Mouse (Mus musculus) heart, embryonic 15.5 days (tissue): ENCODE measurements around the gene Gucy2d. TPM values are rescaled to one million over a fixed set of nuclear protein-coding genes. Genes with fewer than 3 reads are reported as not detected.
A peak's percentile ranks its signal among the peaks of the same experiment; 100 is the strongest.

Experiments
- ATAC-seq: fragments of 200-750 bp; cut with Nextera tagmentation; replicated peaks from 2 replicates; pipeline ENCODE4 v1.8.0; 2017; ENCODE audit warnings: low read depth, moderate TSS enrichment; ENCODE audit not compliant: insufficient number of reproducible peaks, insufficient read depth, low FRiP score
- H3K27ac ChIP-seq: fragments of 300-500 bp; sonication (generic); 2 replicates; pipeline ENCODE4 v1.5.1; 2015; ENCODE audit warnings: mild to moderate bottlenecking, inconsistent platforms
- H3K27me3 ChIP-seq: fragments of 300-500 bp; sonication (generic); 2 replicates; pipeline ENCODE4 v1.6.1; 2015; ENCODE audit warnings: inconsistent platforms
- H3K36me3 ChIP-seq: fragments of 300-500 bp; sonication (generic); 2 replicates; pipeline ENCODE4 v1.6.1; 2015; ENCODE audit warnings: mild to moderate bottlenecking, inconsistent platforms
- H3K4me1 ChIP-seq: fragments of 300-500 bp; sonication (generic); replicated peaks from 2 replicates; pipeline ENCODE4 v1.6.1; 2015; ENCODE audit warnings: inconsistent platforms
- H3K4me2 ChIP-seq: fragments of 300-500 bp; sonication (generic); 2 replicates; pipeline ENCODE4 v1.6.1; 2015; ENCODE audit warnings: inconsistent platforms, mild to moderate bottlenecking, moderate library complexity
- H3K4me3 ChIP-seq: fragments of 300-500 bp; sonication (generic); 2 replicates; pipeline ENCODE4 v1.5.1; 2015; ENCODE audit warnings: mild to moderate bottlenecking, inconsistent platforms
- H3K9ac ChIP-seq: fragments of 300-500 bp; sonication (generic); 2 replicates; pipeline ENCODE4 v1.6.1; 2015; ENCODE audit warnings: mild to moderate bottlenecking, inconsistent platforms
- H3K9me3 ChIP-seq: fragments of 300-500 bp; sonication (generic); replicated peaks from 2 replicates; pipeline ENCODE4 v1.6.1; 2016; ENCODE audit warnings: inconsistent platforms
- WGBS: fragments of 180-500 bp; shearing (Covaris S2); methylation state at CpG from one replicate; pipeline ENCODE4 v1.1.7; 2015; ENCODE audit warnings: mixed read lengths; 5-methylcytosine and 5-hydroxymethylcytosine counted together
- polyA plus RNA-seq: library from polyadenylated mRNA; unstranded; fragments of >200 nt; fragmentation: Nextera tagmentation; extraction: Ambion mirVana; gene quantifications from 2 replicates; pipeline ENCODE4 v1.2.1, GENCODE M21; 2015

Gucy2d gene
- polyA plus RNA-seq, 1 experiment from 2014 or later: not detected

- 56% methylated on average over 11 of the region's 11 CpGs for WGBS
- H3K4me2 ChIP-seq: no peak overlapping the region
Observed at GRCm38 (mm10) chr7:98447585-98448308, 7.5 kb downstream of the Gucy2d start.

GRCm38 (mm10) chr7:98448309-98448630 is 8.1 kb downstream of the Gucy2d start:
- Histone ChIP-seq H3K9me3 (no peaks in the 10 kb centered on the region), H3K4me2 (no peak overlapping the region), H3K4me3 (no peak overlapping the region), H3K27ac (no peak overlapping the region), H3K4me1 (no peaks in the 10 kb centered on the region), H3K27me3 (no peaks in the 10 kb centered on the region), H3K36me3 (no peaks in the 10 kb centered on the region), H3K9ac (no peak overlapping the region)
- ATAC-seq: no peak
- WGBS: 84% methylated on average over 5 of the region's 5 CpGs

More at GRCm38 (mm10) chr7:98447585-98448308, 7.5 kb downstream of the Gucy2d start:
- H3K4me3 ChIP-seq: no peak overlapping the region
- no peaks in the 10 kb centered on the region for H3K9me3 ChIP-seq
- H3K9ac ChIP-seq: no peak overlapping the region
- H3K36me3 ChIP-seq: no peaks in the 10 kb centered on the region
- H3K27ac ChIP-seq: no peak overlapping the region
- ATAC-seq: no peak
- no peaks in the 10 kb centered on the region for H3K4me1 ChIP-seq
- H3K27me3 ChIP-seq: no peaks in the 10 kb centered on the region

- no peaks in the 10 kb centered on the region for H3K4me1 ChIP-seq
- no peak for ATAC-seq
- H3K27me3 ChIP-seq: no peaks in the 10 kb centered on the region
- H3K9me3 ChIP-seq: no peaks in the 10 kb centered on the region
- no peaks in the 10 kb centered on the region for H3K36me3 ChIP-seq
- H3K9ac ChIP-seq: no peak overlapping the region
- no peak overlapping the region for H3K4me3 ChIP-seq
- no peak overlapping the region for H3K4me2 ChIP-seq
- 79% methylated on average over 9 of the region's 9 CpGs for WGBS
- no peak overlapping the region for H3K27ac ChIP-seq
Observed at GRCm38 (mm10) chr7:98449696-98450095, 9.5 kb downstream of the Gucy2d start.

GRCm38 (mm10) chr7:98454397-98455120 is 14.3 kb downstream of the Gucy2d start:
- H3K4me1 ChIP-seq: no peaks in the 10 kb centered on the region
- WGBS: 64% methylated on average over 10 of the region's 10 CpGs
- H3K9ac ChIP-seq: no peak overlapping the region
- no peak overlapping the region for H3K27ac ChIP-seq
- ATAC-seq: no peak
- H3K4me2 ChIP-seq: no peak overlapping the region
- H3K4me3 ChIP-seq: no peak overlapping the region
- no peaks in the 10 kb centered on the region for H3K27me3 ChIP-seq
- H3K36me3 ChIP-seq: no peaks in the 10 kb centered on the region
- no peaks in the 10 kb centered on the region for H3K9me3 ChIP-seq

- WGBS: 48% methylated on average over 7 of the region's 7 CpGs
- Histone ChIP-seq H3K27me3 (no peaks in the 10 kb centered on the region), H3K4me3 (no peak overlapping the region), H3K27ac (no peak overlapping the region), H3K4me1 (no peaks in the 10 kb centered on the region), H3K4me2 (no peak overlapping the region), H3K9ac (no peak overlapping the region), H3K9me3 (no peaks in the 10 kb centered on the region), H3K36me3 (no peaks in the 10 kb centered on the region)
- no peak for ATAC-seq
Observed at GRCm38 (mm10) chr7:98460319-98460718, 20.1 kb downstream of the Gucy2d start.

- H3K36me3 ChIP-seq: no peaks in the 10 kb centered on the region
- no peak overlapping the region for H3K4me2 ChIP-seq
- no peak overlapping the region for H3K4me3 ChIP-seq
- H3K27me3 ChIP-seq: peaks cover 6% of the 10 kb centered on the region
- no peak overlapping the region for H3K9ac ChIP-seq
- ATAC-seq: no peak
- no peak overlapping the region for H3K27ac ChIP-seq
- no peaks in the 10 kb centered on the region; the same call in 1 of the 2 replicates for H3K4me1 ChIP-seq
- 34% methylated on average over 3 of the region's 3 CpGs for WGBS
- H3K9me3 ChIP-seq: no peaks in the 10 kb centered on the region
Observed at GRCm38 (mm10) chr7:98469089-98469488, 28.9 kb downstream of the Gucy2d start.

GRCm38 (mm10) chr7:98472529-98472928 is 32.3 kb downstream of the Gucy2d start:
- ATAC-seq: no peak
- Histone ChIP-seq H3K36me3 (no peaks in the 10 kb centered on the region), H3K9ac (no peak overlapping the region), H3K4me1 (peaks cover 7% of the 10 kb centered on the region), H3K4me2 (no peak overlapping the region), H3K9me3 (no peaks in the 10 kb centered on the region), H3K27ac (no peak overlapping the region), H3K27me3 (peaks cover 5% of the 10 kb centered on the region), H3K4me3 (no peak overlapping the region)
- WGBS: 70% methylated on average over 2 of the region's 2 CpGs

GRCm38 (mm10) chr7:98474558-98474957 is 34.3 kb downstream of the Gucy2d start:
- H3K4me2 ChIP-seq: no peak overlapping the region
- no peak for ATAC-seq
- no peaks in the 10 kb centered on the region for H3K36me3 ChIP-seq
- 89% methylated on average over 1 of the region's 1 CpGs for WGBS
- no peak overlapping the region for H3K27ac ChIP-seq
- peaks cover 8% of the 10 kb centered on the region; the same call in 1 of the 2 replicates for H3K4me1 ChIP-seq
- H3K4me3 ChIP-seq: no peak overlapping the region
- no peak overlapping the region for H3K9ac ChIP-seq
- H3K27me3 ChIP-seq: peaks cover 5% of the 10 kb centered on the region; the same call in 1 of the 2 replicates
- H3K9me3 ChIP-seq: no peaks in the 10 kb centered on the region

- no peak overlapping the region for H3K27ac ChIP-seq
- H3K4me2 ChIP-seq: no peak overlapping the region
- 72% methylated on average over 4 of the region's 4 CpGs for WGBS
- no peak for ATAC-seq
- H3K27me3 ChIP-seq: peaks cover 12% of the 10 kb centered on the region; the same call in 1 of the 2 replicates
- H3K9me3 ChIP-seq: no peaks in the 10 kb centered on the region
- no peaks in the 10 kb centered on the region for H3K36me3 ChIP-seq
- H3K9ac ChIP-seq: no peak overlapping the region
- peaks cover 14% of the 10 kb centered on the region for H3K4me1 ChIP-seq
- H3K4me3 ChIP-seq: no peak overlapping the region
Observed at GRCm38 (mm10) chr7:98477153-98477552, 36.9 kb downstream of the Gucy2d start.

- Histone ChIP-seq H3K4me2 (no peak overlapping the region), H3K4me3 (no peak overlapping the region), H3K9ac (no peak overlapping the region), H3K36me3 (no peaks in the 10 kb centered on the region), H3K27me3 (peaks cover 12% of the 10 kb centered on the region; the same call in 1 of the 2 replicates), H3K9me3 (no peaks in the 10 kb centered on the region), H3K27ac (no peak overlapping the region), H3K4me1 (peaks cover 30% of the 10 kb centered on the region)
- 72% methylated on average over 1 of the region's 1 CpGs for WGBS
- no peak for ATAC-seq
Observed at GRCm38 (mm10) chr7:98480481-98480880, 40.3 kb downstream of the Gucy2d start.

- no peaks in the 10 kb centered on the region for H3K9me3 ChIP-seq
- H3K4me3 ChIP-seq: no peak overlapping the region
- ATAC-seq: peak; percentile 35; the same call in 1 of the 2 replicates
- H3K4me1 ChIP-seq: peaks cover 37% of the 10 kb centered on the region
- no peak overlapping the region for H3K27ac ChIP-seq
- peaks cover 12% of the 10 kb centered on the region; the same call in 1 of the 2 replicates for H3K27me3 ChIP-seq
- WGBS: 14% methylated on average over 9 of the region's 9 CpGs
- no peaks in the 10 kb centered on the region for H3K36me3 ChIP-seq
- H3K4me2 ChIP-seq: no peak overlapping the region
- no peak overlapping the region for H3K9ac ChIP-seq
Observed at GRCm38 (mm10) chr7:98481066-98481734, 41.0 kb downstream of the Gucy2d start.
